Mouse (Mus musculus): ENCODE measurements around the gene Ociad2. TPM values are rescaled to one million over a fixed set of nuclear protein-coding genes. Genes with fewer than 3 reads are reported as not detected.

The Ociad2 gene
- 10 to 100 TPM; 17.6 to 19.9 TPM for total RNA-seq (2021)
- long read RNA-seq, experiment 1, transcript Ociad2-201 (7 exons, 2,554 nt) = major isoform, 21 of 23 reads
- long read RNA-seq, experiment 1, partial matches to known transcripts = 0 of 23 reads
- long read RNA-seq, experiment 1, other reads (novel, unspliced or antisense) = 2 of 23 reads
- long read RNA-seq, experiment 2, transcript Ociad2-201 (7 exons, 2,554 nt) = major isoform, 9 of 11 reads
- long read RNA-seq, experiment 2, partial matches to known transcripts = 1 of 11 reads
- long read RNA-seq, experiment 2, other reads (novel, unspliced or antisense) = 1 of 11 reads

DNA sequence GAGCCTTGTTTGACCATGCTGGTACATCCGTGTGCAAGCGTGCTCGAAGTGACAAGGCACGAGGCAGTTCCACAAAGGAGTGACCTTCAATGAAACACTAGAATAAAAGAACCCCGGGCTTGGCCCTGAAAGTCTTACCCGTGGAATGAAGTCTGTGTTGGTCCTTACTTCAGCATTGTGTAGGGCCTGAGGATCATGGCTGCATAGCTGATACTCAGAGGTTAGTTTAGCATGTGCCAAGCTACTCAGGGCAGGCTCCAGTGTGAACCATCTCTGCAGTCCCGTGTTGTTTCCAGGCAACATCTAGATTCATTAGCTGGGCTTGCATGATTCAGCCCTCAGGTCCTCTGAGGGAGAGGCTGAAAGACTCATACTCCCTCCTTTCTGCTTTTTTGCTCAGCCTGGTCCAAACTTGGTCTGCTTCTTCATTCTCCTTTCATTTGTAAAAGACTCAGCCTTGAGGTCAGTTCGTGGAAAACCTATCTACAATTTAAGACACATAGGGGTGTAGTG lies at the start of gene Ociad2:
TSS of gene Ociad2 (minus strand) at position 306 of the 513 bp plus-strand sequence.
- peak; percentile 14 to 35 for DNase-seq

DNA sequence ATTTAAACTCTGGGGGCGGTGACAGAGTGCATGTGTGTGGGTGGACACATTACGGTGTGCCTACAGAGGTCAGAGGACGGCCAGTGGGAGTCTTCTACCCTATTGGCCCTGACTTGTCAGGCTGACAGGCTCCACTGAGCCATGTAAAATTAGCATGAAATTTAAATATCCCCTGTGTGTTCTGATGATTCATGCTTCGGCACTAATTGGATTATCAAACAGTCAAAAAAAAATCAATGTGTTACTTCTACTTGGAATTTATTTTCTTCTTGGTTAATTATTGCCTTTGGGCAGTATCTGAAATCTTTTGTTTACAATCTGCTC lies 42.8 kb upstream of the Ociad2 start:
- DNase-seq = no peak

DNA sequence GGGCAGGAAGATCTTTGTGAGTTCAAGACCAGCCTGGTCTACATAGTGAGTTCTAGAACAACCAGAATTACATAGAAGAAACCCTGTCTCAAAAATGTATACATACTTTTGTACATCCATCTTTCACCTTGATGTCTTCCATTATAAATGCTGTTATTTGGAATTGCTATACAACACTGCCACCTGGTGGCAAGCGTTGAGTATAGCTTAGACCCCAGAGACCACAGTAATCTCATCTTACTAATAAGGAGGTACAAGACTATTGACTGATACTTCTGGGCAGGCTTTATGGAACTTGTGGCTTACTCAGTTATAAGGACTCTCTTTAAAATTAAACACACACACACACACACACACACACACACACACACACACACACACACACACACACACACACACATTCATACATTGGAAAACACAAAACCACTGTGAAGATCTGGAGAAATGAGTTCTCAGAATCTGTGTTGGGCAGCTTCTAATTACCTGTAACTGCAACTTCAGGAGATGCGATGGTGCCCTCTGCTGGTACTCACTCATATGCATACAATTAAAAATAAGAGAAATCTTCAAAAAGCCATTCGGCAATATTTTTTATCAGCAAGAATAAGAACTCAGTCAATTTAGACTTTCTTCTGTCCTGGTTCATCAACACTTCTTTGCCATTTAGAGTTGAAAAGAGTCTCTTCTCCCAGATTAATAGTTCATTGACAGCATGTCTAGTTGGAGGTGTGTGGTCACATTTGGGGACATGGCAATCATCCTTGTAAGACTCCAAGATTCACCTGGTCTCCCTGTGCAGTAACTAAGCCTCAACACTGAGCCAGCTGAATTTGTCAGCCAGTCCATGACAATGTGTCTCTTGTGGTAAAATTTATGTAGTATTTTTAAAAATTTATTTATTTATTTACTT lies 42.2 kb upstream of the Ociad2 start:
- DNase-seq = peak; percentile 65 to 74

DNA sequence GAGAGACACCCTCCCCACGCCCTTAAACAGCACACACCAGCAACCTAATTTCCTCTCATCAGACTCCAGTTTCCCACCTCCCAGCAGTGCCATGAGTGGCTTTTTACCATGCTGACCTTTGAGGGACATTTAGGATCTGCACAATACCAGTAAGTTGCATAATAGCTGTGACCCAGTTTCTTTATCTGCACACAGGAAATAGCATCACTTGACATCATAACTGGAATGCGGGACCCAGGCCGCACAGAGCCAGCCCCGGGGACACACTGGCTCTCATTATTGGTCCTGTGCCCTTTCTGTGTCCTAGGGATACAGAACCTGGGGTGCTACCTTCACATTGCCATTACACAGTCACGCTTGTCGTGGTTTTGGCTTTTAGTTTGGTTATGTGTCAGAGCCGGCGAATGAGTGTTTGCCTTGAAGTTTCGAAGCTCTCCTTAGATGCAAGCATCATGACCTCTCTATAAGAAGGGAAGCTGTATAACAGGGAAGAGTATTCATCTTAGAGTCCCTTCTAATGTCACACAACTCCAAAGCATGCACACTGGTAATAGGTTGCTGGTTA lies 41.2 kb upstream of the Ociad2 start:
- DNase-seq = no peak

DNA sequence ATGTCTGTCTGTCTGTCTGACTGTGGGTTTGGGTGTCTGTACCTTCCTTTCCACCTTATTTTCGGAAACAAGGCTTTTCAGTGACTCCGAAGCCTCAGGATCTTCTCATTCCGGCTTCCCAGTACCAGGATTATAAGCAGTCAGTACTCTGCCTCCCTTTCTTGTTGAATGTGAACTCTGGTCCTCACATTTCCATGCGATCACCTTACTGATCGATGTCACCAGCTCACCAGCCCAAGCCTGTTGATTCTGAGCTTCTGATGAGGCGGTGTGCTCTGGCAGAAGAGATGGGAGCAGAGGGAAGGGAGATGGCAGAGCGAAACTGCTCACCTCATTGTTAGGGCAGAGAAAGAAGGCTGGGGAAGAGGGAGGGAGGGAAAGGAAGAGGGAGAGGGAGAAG lies 40.7 kb upstream of the Ociad2 start:
- no peak for DNase-seq

DNA sequence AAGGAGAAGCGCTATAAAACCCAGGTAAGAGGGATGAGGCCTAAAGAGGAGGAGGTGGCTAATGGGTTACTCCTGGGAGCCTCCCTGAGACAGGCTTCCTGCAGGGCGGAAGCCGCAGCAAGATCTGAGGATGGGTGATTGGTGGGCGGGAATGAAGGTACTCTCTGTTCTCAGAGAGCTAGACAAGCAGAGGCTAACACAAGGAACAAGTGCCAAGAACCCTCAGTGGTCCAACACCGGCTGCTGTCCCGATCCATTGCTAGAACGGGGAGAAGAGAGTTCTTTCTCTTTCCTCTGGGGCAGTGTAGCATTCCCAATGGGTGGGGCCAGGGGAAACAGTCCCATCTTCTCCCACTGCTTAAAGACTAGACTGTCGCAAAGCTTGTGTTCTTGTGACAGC lies 40.0 kb upstream of the Ociad2 start:
- DNase-seq = no peak

DNA sequence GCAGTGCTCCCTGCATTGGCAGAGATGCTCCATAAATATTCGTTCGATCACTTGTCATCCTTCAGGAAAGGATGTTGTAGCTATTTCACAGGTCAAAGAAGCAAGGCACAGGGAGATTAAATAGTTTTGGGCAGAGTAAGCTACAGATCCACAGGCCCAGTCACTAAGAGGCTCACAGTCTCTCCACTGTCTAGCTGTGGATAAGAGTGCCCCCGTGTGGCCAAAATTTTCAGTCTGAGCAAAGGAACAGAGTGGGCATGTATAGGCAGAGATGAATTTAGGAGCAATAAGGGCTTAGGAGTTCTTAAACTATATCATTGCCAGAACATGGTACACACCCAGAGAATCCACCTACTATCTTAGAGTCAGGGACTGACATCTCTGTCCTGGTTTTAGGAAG lies 39.1 kb upstream of the Ociad2 start:
- DNase-seq = peak; percentile 89 to 92

DNA sequence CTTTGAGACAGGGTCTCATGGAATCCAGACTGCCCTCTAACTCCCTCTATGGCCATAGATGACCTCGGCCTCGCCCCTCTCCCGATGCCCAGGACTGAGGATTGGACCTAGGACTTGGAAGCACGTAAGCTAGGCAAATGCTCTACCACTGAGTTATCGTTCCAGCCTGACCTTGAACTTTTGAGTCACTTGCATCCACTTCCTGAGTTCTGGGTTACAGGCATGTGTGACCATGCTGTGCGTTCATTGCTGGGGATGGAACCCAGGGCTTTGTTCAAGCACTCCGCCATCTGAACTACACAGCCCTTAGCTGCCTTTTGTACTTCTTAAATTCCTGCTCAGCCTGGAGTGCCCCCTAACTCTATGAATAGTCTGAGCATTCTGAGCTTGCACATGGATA lies 35.7 kb upstream of the Ociad2 start:
- DNase-seq = peak; percentile 15 to 24

DNA sequence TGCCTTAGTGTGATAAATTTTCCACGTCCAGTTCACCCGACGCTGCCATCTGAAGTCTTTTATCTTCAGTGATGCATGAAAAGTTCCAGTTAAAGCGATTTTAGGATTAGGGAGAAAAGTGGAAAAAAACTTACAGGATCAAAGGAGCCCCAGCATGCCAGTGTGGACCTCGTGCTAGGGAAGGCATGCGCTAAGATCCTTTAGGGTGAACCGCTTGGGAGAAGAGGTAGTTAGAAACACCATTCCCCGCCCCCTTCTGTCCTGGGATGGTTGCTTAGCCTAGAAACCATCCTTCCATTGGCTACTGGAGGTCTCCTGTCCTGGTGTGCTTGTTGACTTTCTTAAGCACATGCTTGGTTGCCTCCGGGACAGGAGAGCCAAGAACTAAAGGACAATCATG lies 35.2 kb upstream of the Ociad2 start:
- no peak for DNase-seq

DNA sequence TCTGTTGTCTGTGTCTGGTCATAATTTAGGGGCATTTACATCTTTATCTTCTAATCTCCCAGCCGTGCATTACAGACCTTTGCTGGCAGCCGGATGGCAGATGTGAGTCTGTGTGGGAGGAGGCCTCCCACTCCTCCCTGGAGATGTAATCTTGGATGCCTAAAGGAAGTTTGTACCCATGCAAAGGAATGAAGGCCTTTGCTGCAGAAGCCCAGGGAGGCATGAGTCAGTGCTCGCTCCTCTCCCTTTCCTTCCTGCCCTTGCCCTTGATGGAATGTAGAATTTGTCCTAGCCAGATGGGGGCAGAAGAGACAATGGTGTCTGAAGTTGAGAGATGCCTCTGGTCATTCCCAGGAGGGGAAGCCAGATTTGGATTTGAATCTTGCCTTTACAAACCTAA lies 32.4 kb upstream of the Ociad2 start:
- DNase-seq = peak; percentile 19 to 25

DNA sequence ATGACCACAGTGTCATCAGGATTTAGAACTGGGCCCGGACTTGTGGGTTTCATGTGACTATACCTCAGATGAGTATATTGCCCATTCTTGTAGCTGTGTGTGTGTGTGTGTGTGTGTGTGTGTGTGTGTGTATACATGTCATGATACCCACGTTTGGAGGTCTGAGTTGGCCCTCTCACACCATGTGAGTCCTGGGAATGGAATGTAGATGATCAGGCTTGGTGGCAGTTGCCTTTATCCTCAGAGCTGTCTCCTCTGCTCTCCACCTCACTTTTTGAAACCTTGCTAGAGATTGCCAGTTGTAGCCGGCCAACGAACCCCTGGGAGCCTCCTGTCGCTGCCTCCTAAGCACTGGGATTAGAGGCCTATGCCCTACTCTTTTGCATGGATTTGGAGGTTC lies 31.8 kb upstream of the Ociad2 start:
- no peak for DNase-seq

DNA sequence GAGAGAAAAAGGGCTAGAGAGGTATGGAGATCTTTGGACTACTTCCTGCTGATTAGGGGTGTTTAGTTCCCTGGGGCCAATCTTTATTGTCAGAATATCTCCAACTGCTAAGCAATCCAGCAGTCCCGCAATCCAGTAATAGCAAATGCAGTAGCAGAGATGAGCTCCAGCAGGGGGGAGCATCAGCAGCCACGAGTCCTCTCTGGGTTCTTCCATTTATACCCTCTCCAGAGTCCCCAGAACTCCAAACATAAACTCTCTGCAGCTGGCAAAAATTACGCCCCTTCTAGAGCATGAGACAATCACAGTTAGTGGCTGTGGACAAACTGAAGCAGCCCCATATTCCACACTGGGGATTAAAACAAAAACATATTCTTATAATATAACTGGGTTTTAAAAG lies 28.9 kb upstream of the Ociad2 start:
- DNase-seq = no peak

DNA sequence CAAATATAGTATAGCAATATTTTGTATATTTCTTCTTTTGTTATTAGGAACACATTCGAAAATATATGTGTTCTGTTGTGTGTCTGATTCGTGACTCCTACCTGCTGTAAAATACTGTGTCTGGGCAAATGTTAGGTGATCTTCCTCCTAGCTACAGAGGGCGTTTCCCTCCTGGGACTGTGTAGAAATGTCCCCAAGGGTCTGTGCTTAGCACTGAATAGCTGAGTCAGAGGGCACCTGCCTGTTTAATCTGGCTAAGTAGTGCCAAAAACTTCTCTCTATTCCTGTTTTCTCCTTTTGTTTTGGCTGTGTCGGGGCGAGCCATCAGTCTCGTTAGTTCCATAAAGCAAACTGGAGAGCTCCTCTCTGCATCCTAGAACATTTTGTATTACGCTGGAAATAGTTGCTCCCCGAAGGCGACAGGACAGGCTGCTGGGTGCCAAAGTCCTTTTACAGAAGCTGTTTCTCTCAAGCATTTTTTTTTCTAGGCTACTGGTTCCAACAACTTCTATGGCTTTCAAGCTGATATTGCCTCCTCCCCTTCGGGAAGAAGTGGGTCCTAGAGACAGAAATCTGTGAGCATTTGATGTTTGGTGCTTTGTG lies 28.1 kb upstream of the Ociad2 start:
- DNase-seq = no peak

DNA sequence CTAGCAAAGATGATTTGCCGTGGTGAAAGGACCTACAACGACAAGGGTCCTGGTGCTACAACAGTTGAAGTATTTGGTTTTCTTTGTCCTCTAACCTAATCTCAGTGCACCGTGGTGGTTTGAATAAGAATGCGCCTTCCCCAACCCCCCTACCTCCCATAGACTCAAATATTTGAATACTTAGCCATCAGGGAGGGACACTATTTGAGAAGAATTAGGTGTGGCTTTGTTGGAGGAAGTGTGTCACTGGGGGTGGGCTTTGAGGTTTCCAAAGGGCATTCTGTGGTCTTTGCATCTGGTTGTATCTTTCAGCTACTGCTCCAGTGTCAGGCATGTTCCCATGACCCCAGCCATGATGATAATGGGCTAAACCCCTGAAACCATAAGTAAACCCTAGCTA lies 27.1 kb upstream of the Ociad2 start:
- DNase-seq = no peak

DNA sequence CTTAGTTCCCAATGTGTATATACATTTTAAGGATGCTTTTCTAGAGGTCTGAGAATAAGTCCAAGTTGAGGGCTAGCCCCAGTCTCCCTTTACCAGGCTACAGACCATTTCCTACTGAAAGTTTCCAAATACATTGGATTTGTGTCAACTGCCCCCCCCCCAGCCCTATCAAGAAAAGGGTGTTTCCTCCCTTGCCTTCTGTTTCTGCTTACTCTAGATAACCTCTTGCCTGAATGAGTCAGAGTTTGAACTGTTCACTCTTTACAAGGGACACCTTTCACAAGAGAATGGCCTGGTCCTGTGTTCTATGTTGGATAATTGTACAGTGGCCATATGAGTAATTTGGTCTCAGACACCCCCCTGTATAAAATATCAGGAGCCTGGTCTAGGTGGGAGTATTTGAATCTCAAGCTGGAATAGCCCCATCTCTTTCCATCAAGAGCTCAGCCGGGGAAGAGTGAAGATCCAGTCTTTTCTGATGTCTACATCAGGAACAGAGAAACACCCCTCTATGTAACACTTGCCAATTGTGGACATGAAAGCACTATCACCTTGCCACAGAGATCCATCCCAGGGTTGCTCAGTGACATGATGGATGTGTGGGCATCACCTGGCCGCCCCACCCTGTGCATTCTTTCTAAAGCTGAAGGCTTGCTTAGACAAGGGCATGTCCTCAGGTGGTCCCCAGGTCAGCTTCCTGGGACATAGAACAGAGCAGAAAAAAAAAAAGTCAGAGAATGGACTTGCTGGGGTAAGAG lies 23.5 kb upstream of the Ociad2 start:
- DNase-seq = no peak

DNA sequence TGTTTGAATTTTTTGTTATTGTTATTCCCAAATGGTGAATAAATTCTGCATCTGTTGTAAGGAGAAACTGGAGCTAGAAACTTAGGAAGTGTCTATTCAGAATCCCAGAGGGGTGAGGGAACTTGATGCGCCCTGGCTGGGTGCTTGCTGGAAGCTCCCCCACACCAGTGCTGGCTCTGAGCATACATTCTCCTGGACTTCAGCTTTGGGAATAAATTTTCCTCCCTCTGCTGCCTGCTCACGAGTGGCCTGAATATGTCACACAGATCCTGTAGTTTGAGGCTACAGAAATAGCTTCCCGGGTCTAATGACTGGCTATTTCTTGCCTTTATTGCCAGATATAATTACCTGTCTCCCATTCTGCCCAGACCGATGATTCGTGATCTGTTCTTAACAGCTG lies 22.0 kb upstream of the Ociad2 start:
- DNase-seq = no peak

DNA sequence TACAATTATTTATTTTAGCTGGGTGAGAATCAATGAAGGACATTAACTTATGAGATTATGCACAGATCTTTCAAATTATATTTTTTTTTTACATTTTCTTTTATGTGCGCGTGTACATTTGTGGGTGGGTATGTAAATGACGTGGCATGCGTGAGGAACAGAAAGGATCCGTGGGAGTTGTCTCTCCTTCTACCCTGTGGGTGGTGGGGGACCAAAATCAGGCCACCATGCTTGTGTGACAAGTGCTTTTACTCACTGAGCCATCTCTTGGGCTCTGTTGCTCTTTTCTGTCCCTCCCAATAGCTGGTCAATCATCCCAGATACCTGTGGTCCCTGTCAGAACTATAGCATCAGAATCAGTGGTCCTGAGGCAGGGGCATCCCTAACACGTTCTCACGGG lies 21.5 kb upstream of the Ociad2 start:
- DNase-seq = no peak

DNA sequence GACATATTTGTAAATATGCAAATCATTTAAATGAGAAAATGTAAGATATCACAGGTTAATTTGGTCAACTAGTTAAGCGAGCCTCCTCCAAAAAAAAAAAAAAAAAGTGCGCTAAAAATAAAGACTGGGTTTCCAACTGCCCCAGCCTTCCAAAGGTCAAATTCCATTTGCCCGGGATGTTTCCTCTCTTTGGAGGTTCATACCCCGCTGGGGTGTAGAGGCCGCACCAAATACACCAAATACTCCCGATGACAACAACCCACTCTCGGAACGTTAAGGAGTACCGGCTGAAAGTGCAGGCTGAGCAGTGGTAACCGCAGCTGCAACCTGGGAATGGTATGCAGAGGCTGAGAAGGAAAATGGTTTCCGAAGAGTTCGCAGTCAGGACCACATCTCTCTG lies 19.4 kb upstream of the Ociad2 start:
- no peak for DNase-seq

DNA sequence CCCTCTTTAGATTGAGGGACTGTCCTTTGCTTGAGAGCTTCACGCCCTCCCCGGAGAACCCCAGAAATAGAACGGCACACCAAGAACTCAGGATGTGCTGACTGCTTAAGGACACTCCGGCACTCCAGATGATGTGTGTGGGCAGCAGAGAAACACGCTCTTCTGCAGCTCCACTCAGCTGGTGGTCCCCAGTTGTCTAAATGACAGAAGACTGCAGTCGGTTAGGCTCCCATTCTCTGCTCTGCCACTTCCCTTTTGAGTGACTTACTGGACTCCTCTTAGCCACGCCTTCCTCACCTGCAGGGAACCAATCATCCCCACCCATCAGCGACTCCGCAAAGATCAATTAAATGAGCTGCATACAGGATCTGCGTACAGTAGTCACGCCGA lies 18.9 kb upstream of the Ociad2 start:
- no peak for DNase-seq

DNA sequence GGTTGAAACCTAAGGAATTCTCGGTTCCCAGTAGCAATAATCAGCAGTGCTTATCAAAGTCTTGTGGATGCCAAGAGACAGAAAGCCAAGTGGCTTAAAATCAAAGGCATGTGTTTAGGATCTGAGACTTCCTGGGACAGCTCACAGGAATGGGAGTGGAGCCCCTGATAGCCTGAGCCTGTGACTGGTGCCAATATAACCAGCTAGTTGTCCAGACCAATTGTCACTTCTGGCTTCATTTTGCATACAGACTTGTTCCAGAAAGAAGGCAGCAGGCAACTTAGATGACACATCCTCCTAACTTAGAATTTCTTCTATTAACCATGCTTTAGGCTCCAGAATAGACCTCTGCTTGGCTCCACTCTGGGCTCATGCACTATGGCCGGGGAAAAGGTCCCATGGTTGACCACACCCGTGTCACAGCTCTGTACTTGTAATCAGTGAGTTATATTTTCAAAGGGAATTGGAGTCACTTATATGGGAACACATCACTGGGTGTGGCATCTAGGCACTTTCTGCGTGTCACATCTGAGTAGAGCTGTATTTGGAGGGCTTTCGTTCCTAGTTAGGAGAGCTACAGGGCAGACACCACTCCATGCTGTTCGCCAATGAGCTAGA lies 18.4 kb upstream of the Ociad2 start:
- no peak for DNase-seq

DNA sequence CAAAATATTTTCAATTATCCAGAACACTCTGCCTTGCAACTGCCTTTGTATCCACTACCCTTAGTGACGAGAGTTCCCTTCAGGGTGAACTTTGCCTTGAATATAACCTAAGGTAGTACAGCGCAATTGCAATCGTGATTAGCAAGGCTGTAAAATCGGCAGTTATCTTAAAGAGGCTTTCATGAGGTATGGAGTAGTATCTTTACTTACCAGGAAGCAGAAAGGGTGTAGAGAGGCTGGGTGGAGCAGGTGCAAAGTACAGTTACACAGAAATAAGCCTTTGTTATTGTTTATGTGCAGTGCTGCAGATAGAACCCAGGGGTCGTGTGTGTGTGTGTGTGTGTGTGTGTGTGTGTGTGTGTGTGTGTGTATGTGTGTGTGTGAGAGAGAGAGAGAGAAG lies 14.6 kb upstream of the Ociad2 start:
- DNase-seq = no peak

DNA sequence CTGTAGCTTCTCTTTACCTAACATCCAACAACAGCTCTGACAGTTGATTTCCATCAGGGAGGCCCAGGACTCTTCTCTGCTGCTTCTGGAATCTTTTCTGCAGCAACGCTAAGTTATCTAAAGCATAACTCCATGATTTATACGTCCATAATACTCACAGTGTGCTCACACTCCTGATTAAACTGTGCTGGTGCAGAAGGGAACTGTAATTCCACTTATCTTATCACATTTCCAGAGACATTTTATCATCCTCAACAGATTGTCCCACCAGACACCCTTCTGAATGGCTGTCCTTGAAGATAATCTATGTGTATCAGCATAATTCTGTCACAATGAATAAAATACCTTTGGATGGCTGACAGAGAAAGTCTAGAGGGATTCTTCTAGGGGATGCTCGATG lies 13.2 kb upstream of the Ociad2 start:
- no peak for DNase-seq
